Mouse (Mus musculus) MEL (cell line): ENCODE measurements around the gene Flcn. TPM values are rescaled to one million over a fixed set of nuclear protein-coding genes. Genes with fewer than 3 reads are reported as not detected.

Experiments used
- DNase-seq: peaks from one replicate; pipeline ENCODE4 v3.0.0; 2011; ENCODE audit warnings: low read depth, low spot score
- H3K27ac ChIP-seq: 2 replicates; pipeline ENCODE4 v1.5.1; 2012; ENCODE audit warnings: low read depth, mild to moderate bottlenecking, control low read depth, low read length, moderate library complexity; ENCODE audit not compliant: control insufficient read depth
- H3K27me3 ChIP-seq, 2 experiments: fragments of 150-350 bp in 1 of 2; sonication (generic) in 1 of 2; 2 replicates each; pipeline ENCODE4 v1.6.1; 2012; ENCODE audit warnings: low read length in 2 of 2, mild to moderate bottlenecking in 2 of 2, improper control_type of control experiment in 1 of 2, moderate library complexity in 1 of 2; ENCODE audit not compliant: insufficient read depth in 2 of 2, control insufficient read depth in 1 of 2
- H3K36me3 ChIP-seq, 2 experiments: 2 replicates each; pipeline ENCODE4 v1.6.1; 2012 to 2014; ENCODE audit warnings: low read length in 2 of 2, improper control_type of control experiment in 1 of 2, inconsistent platforms in 1 of 2, mild to moderate bottlenecking in 1 of 2; ENCODE audit not compliant: insufficient read depth in 2 of 2, control insufficient read depth in 1 of 2
- H3K4me1 ChIP-seq, 2 experiments: fragments of 150-350 bp in 1 of 2; sonication (generic) in 1 of 2; 2 replicates each; pipeline ENCODE4 v1.6.1; 2012; ENCODE audit warnings: low read length in 2 of 2, improper control_type of control experiment in 1 of 2, mild to moderate bottlenecking in 1 of 2; ENCODE audit not compliant: insufficient read depth in 2 of 2, control insufficient read depth in 1 of 2
- H3K4me3 ChIP-seq, 2 experiments: fragments of 150-350 bp in 1 of 2; sonication (generic) in 1 of 2; 2 replicates each; pipeline ENCODE4 v1.5.1; 2012; ENCODE audit warnings: low read depth in 2 of 2, low read length in 2 of 2, mild to moderate bottlenecking in 2 of 2, moderate library complexity in 2 of 2, control low read depth in 1 of 2, improper control_type of control experiment in 1 of 2; ENCODE audit not compliant: control insufficient read depth in 1 of 2, insufficient read depth in 1 of 2
- H3K79me2 ChIP-seq: 2 replicates; pipeline ENCODE4 v1.6.1; 2012; ENCODE audit warnings: mild to moderate bottlenecking, low read length, moderate library complexity; ENCODE audit not compliant: control insufficient read depth, poor library complexity, insufficient read depth
- H3K9ac ChIP-seq: 2 replicates; pipeline ENCODE4 v1.6.1; 2012; ENCODE audit warnings: low read depth, mild to moderate bottlenecking, control low read depth, low read length, moderate library complexity; ENCODE audit not compliant: control insufficient read depth, poor library complexity, severe bottlenecking
- H3K9me3 ChIP-seq: fragments of 150-350 bp; sonication (generic); replicated peaks from 2 replicates; pipeline ENCODE4 v1.6.1; 2012; ENCODE audit warnings: mild to moderate bottlenecking, low read length, improper control_type of control experiment, moderate library complexity; ENCODE audit not compliant: insufficient read depth
- BHLHE40 ChIP-seq: IDR thresholded peaks from 2 replicates; pipeline ENCODE4 v1.6.1; 2012; ENCODE audit warnings: low read depth, mild to moderate bottlenecking, inconsistent platforms, low read length, improper control_type of control experiment, borderline replicate concordance
- CHD1 ChIP-seq: IDR thresholded peaks from 2 replicates; pipeline ENCODE4 v1.6.1; 2012; ENCODE audit warnings: low read depth, mild to moderate bottlenecking, inconsistent platforms, low read length, improper control_type of control experiment
- CHD2 ChIP-seq: IDR thresholded peaks from 2 replicates; pipeline ENCODE4 v1.6.1; 2011; ENCODE audit warnings: low read length, improper control_type of control experiment
- CTCF ChIP-seq, 3 experiments: IDR thresholded peaks in 2 of 3; conservative IDR thresholded peaks in 1 of 3; 2 replicates each; pipeline ENCODE4 v1.5.1; 2011 to 2012; ENCODE audit warnings: low read length in 3 of 3, low read depth in 2 of 3, mild to moderate bottlenecking in 2 of 3, improper control_type of control experiment in 1 of 3, inconsistent platforms in 1 of 3, mixed read lengths in 1 of 3, moderate library complexity in 1 of 3; ENCODE audit not compliant: control insufficient read depth in 1 of 3, insufficient read depth in 1 of 3, poor library complexity in 1 of 3, severe bottlenecking in 1 of 3
- ELF1 ChIP-seq: IDR thresholded peaks from 2 replicates; pipeline ENCODE4 v1.6.1; 2014; ENCODE audit warnings: low read depth, mild to moderate bottlenecking, inconsistent platforms, low read length, improper control_type of control experiment, moderate library complexity
- EP300 ChIP-seq, 2 experiments: IDR thresholded peaks; 2 replicates each; pipeline ENCODE4 v1.6.1; 2011; ENCODE audit warnings: improper control_type of control experiment in 2 of 2, low read length in 2 of 2, low read depth in 1 of 2, mild to moderate bottlenecking in 1 of 2
- GATA1 ChIP-seq: IDR thresholded peaks from 2 replicates; pipeline ENCODE4 v1.6.1; 2011; ENCODE audit warnings: low read depth, low read length, improper control_type of control experiment
- HCFC1 ChIP-seq: IDR thresholded peaks from 2 replicates; pipeline ENCODE4 v1.6.1; 2012; ENCODE audit warnings: low read depth, mild to moderate bottlenecking, inconsistent platforms, low read length, improper control_type of control experiment, moderate library complexity
- MAFK ChIP-seq: IDR thresholded peaks from 2 replicates; pipeline ENCODE4 v1.6.1; 2011; ENCODE audit warnings: low read depth, mild to moderate bottlenecking, low read length, improper control_type of control experiment, borderline replicate concordance
- MAX ChIP-seq: IDR thresholded peaks from 2 replicates; pipeline ENCODE4 v1.6.1; 2011; ENCODE audit warnings: low read length, improper control_type of control experiment
- MEF2A ChIP-seq: IDR thresholded peaks from 2 replicates; pipeline ENCODE4 v1.6.1; 2014; ENCODE audit warnings: low read depth, mild to moderate bottlenecking, inconsistent platforms, low read length, improper control_type of control experiment; ENCODE audit not compliant: poor library complexity, insufficient replicate concordance, severe bottlenecking; ENCODE audit errors: extremely low read depth
- MXI1 ChIP-seq: IDR thresholded peaks from 2 replicates; pipeline ENCODE4 v1.6.1; 2011; ENCODE audit warnings: mild to moderate bottlenecking, low read depth, low read length, improper control_type of control experiment
- MYB ChIP-seq: IDR thresholded peaks from 2 replicates; pipeline ENCODE4 v1.6.1; 2011; ENCODE audit warnings: mild to moderate bottlenecking, low read depth, low read length, improper control_type of control experiment
- MYC ChIP-seq: IDR thresholded peaks from 2 replicates; pipeline ENCODE4 v1.6.1; 2011; ENCODE audit warnings: low read depth, mild to moderate bottlenecking, low read length, improper control_type of control experiment, moderate library complexity
- NELFE ChIP-seq: IDR thresholded peaks from 2 replicates; pipeline ENCODE4 v1.6.1; 2011; ENCODE audit warnings: low read depth, low read length, improper control_type of control experiment
- POLR2A ChIP-seq, 2 experiments: IDR thresholded peaks; 2 replicates each; pipeline ENCODE4 v1.6.1; 2011 to 2012; ENCODE audit warnings: low read length in 2 of 2, mild to moderate bottlenecking in 2 of 2, control low read depth in 1 of 2, improper control_type of control experiment in 1 of 2, low read depth in 1 of 2, moderate library complexity in 1 of 2; ENCODE audit not compliant: control insufficient read depth in 1 of 2, insufficient read depth in 1 of 2, poor library complexity in 1 of 2
- POLR2AphosphoS5 ChIP-seq: IDR thresholded peaks from 2 replicates; pipeline ENCODE4 v1.6.1; 2012; ENCODE audit warnings: low read depth, borderline replicate concordance, mild to moderate bottlenecking, inconsistent platforms, low read length, moderate library complexity, mixed read lengths
- RAD21 ChIP-seq: IDR thresholded peaks from 2 replicates; pipeline ENCODE4 v1.6.1; 2011; ENCODE audit warnings: mild to moderate bottlenecking, low read depth, low read length, improper control_type of control experiment
- RCOR1 ChIP-seq: IDR thresholded peaks from 2 replicates; pipeline ENCODE4 v1.6.1; 2012; ENCODE audit warnings: low read depth, mild to moderate bottlenecking, inconsistent platforms, low read length, improper control_type of control experiment
- SMC3 ChIP-seq: IDR thresholded peaks from 2 replicates; pipeline ENCODE4 v1.6.1; 2011; ENCODE audit warnings: low read depth, low read length, improper control_type of control experiment
- TAL1 ChIP-seq: IDR thresholded peaks from 2 replicates; pipeline ENCODE4 v1.6.1; 2012; ENCODE audit warnings: mild to moderate bottlenecking, inconsistent platforms, low read length, moderate library complexity, mixed read lengths
- TBP ChIP-seq: IDR thresholded peaks from 2 replicates; pipeline ENCODE4 v1.8.0; 2011; ENCODE audit warnings: low read depth, low read length, improper control_type of control experiment
- USF1 ChIP-seq: IDR thresholded peaks from 2 replicates; pipeline ENCODE4 v1.6.1; 2014; ENCODE audit warnings: low read depth, mild to moderate bottlenecking, inconsistent platforms, low read length, improper control_type of control experiment, moderate library complexity
- polyA plus RNA-seq, 2 experiments: library from polyadenylated mRNA; stranded (reverse) in 1 of 2; unstranded in 1 of 2; fragments of >175 nt in 1 of 2; fragments of >200 nt in 1 of 2; gene quantifications; 2 replicates each; pipeline versions ENCODE4 v1.2.1 to v1.2.4; 2012; ENCODE audit warnings: low replicate concordance in 2 of 2, low read depth in 1 of 2; ENCODE audit not compliant: insufficient read length in 2 of 2, insufficient read depth in 1 of 2, missing spikeins in 1 of 2
- total RNA-seq: library from RNA; depleted of rRNA; stranded (reverse); fragments of 300-350 nt; gene quantifications from 2 replicates; pipeline ENCODE4 v1.2.3, GENCODE M21; 2012

Flcn gene
- total and polyA plus RNA-seq, 3 experiments: 33.7 to 36.1 TPM; not detected in 1

GRCm38 (mm10) chr11:59749050-59749449 is 60.8 kb downstream of the Flcn start:
- no peak for DNase-seq
- Histone ChIP-seq H3K79me2 (no peaks in the 10 kb centered on the region), H3K9me3 (no peaks in the 10 kb centered on the region), H3K36me3 (peaks cover 13 to 17% of the 10 kb centered on the region in 2 experiments), H3K9ac (no peak overlapping the region), H3K4me3 (no peak overlapping the region), H3K4me1 (peaks cover 12 to 13% of the 10 kb centered on the region in 2 experiments), H3K27me3 (no peaks in the 10 kb centered on the region), H3K27ac (no peak overlapping the region)
- TF ChIP-seq HCFC1 (no peak), SMC3 (no peak), MEF2A (no peak), POLR2AphosphoS5 (no peak), MXI1 (no peak)

- Histone ChIP-seq H3K27me3 (no peaks in the 10 kb centered on the region), H3K9me3 (no peaks in the 10 kb centered on the region), H3K4me3 (no peak overlapping the region), H3K36me3 (peaks cover 2 to 15% of the 10 kb centered on the region in 2 experiments), H3K4me1 (peaks cover 10 to 13% of the 10 kb centered on the region in 2 experiments), H3K27ac (peak overlapping the region; percentile 70; the same call in 1 of the 2 replicates), H3K79me2 (no peaks in the 10 kb centered on the region), H3K9ac (no peak overlapping the region)
- TF ChIP-seq MAFK (no peak), SMC3 (peak; percentile 82), MAX (0 out of 2 replicates have a peak, but pooled peaks have one; percentile 32), NELFE (no peak), USF1 (no peak), EP300 (IDR thresholded peaks at IDR 0.05; ENCODE audit: low read depth in 1 of 2, low read length in 2 of 2) (peak in 1 of 2 experiments; percentile 27; a peak in 1 of 4 replicates), TBP (no peak), POLR2AphosphoS5 (no peak), TAL1 (no peak), MYC (0 out of 2 replicates have a peak, but pooled peaks have one; percentile 36), GATA1 (no peak; the same call in 1 of the 2 replicates), MYB (no peak), CHD1 (no peak), CHD2 (no peak), CTCF (IDR thresholded peaks at IDR 0.05 in 2 of 3, conservative IDR thresholded peaks at IDR 0.05 in 1 of 3; ENCODE audit: control insufficient read depth in 1 of 3, insufficient read depth in 1 of 3, low read depth in 2 of 3, low read length in 3 of 3, poor library complexity in 1 of 3, severe bottlenecking in 1 of 3) (peak; percentile 61 to 87 (median 71)), RCOR1 (0 out of 2 replicates have a peak, but pooled peaks have one; percentile 4), POLR2A (IDR thresholded peaks at IDR 0.05; ENCODE audit: control insufficient read depth in 1 of 2, insufficient read depth in 1 of 2, low read depth in 1 of 2, low read length in 2 of 2, poor library complexity in 1 of 2) (no peak), ELF1 (no peak), BHLHE40 (no peak), RAD21 (peak; percentile 82), MEF2A (no peak; the same call in 1 of the 2 replicates)
- peak; percentile 73 for DNase-seq
These were observed 63.2 kb downstream of the Flcn start for GRCm38 (mm10) chr11:59746614-59747013.
